Mouse (Mus musculus): ENCODE measurements around the gene Pik3cb.

Gene Pik3cb

GRCm38 (mm10) chr9:99146855-99147735, 6.7 kb upstream of the Pik3cb start:
- DNase-seq: no peak

- no peak for DNase-seq
These were observed 5.3 kb upstream of the Pik3cb start for GRCm38 (mm10) chr9:99145756-99146155.

- DNase-seq: no peak
These were observed 4.1 kb upstream of the Pik3cb start for GRCm38 (mm10) chr9:99144416-99144989.

- DNase-seq: no peak
These were observed 1.2 kb upstream of the Pik3cb start for GRCm38 (mm10) chr9:99141618-99142017.

- DNase-seq: peak; percentile 63
These were observed 750 bp upstream of the Pik3cb start for GRCm38 (mm10) chr9:99141171-99141570.

GRCm38 (mm10) chr9:99139194-99140023, 1.0 kb downstream of the Pik3cb start:
- DNase-seq: peak; percentile 41

GRCm38 (mm10) chr9:99137301-99137700, 3.1 kb downstream of the Pik3cb start:
- peak; percentile 77 for DNase-seq

- peak; percentile 67 for DNase-seq
These were observed 8.4 kb downstream of the Pik3cb start for GRCm38 (mm10) chr9:99131951-99132470.

GRCm38 (mm10) chr9:99131119-99131518, 9.3 kb downstream of the Pik3cb start:
- no peak for DNase-seq

GRCm38 (mm10) chr9:99127578-99127977, 12.8 kb downstream of the Pik3cb start:
- no peak for DNase-seq

- DNase-seq: no peak
These were observed 17.7 kb downstream of the Pik3cb start for GRCm38 (mm10) chr9:99122749-99123148.

- no peak for DNase-seq
These were observed 28.0 kb downstream of the Pik3cb start for GRCm38 (mm10) chr9:99112409-99112808.

GRCm38 (mm10) chr9:99111085-99111484, 29.3 kb downstream of the Pik3cb start:
- DNase-seq: no peak

- no peak for DNase-seq
These were observed 30.2 kb downstream of the Pik3cb start for GRCm38 (mm10) chr9:99110213-99110612.

GRCm38 (mm10) chr9:99109585-99109984, 30.8 kb downstream of the Pik3cb start:
- DNase-seq: no peak

GRCm38 (mm10) chr9:99104449-99104848, 36.0 kb downstream of the Pik3cb start:
- DNase-seq: no peak

- no peak for DNase-seq
These were observed 36.6 kb downstream of the Pik3cb start for GRCm38 (mm10) chr9:99103865-99104264.

GRCm38 (mm10) chr9:99098482-99099129, 41.8 kb downstream of the Pik3cb start:
- DNase-seq: peak; percentile 24

- DNase-seq: no peak
These were observed 42.8 kb downstream of the Pik3cb start for GRCm38 (mm10) chr9:99097668-99098067.

- no peak for DNase-seq
These were observed 45.2 kb downstream of the Pik3cb start for GRCm38 (mm10) chr9:99095192-99095591.

- no peak for DNase-seq
These were observed 49.9 kb downstream of the Pik3cb start for GRCm38 (mm10) chr9:99090546-99090945.

- no peak for DNase-seq
These were observed 50.5 kb downstream of the Pik3cb start for GRCm38 (mm10) chr9:99089904-99090303.

GRCm38 (mm10) chr9:99081718-99082117, 58.7 kb downstream of the Pik3cb start:
- DNase-seq: no peak

All from kidney, adult 9 months (tissue).